Mouse (Mus musculus) lung, adult 18-20 months (tissue): ENCODE measurements at regions not wholly inside any gene's neighbourhood (a gene's known extent, or its start where the extent isn't known, plus 50 kb on each side); places are given as distances from the start of the nearest gene placed in this dataset.
"Not testable (repeated sequence)": the region's sequence is repeated elsewhere in the genome, so short reads cannot be mapped to it uniquely, and the experiment has no call there.

Experiments
- DNase-seq, 2 experiments: peaks; one replicate each; pipeline ENCODE4 v3.0.0; 2022; ENCODE audit warnings: mixed read lengths in 2 of 2

GRCm38 (mm10) chr7:111168546-111169233, 85.9 kb upstream of the Eif4g2 start:
- DNase-seq: not testable (repeated sequence)

GRCm38 (mm10) chr7:111164994-111165393, 82.2 kb upstream of the Eif4g2 start:
- DNase-seq: no peak

GRCm38 (mm10) chr7:111164276-111164675, 81.4 kb upstream of the Eif4g2 start:
- DNase-seq: no peak

GRCm38 (mm10) chr7:111163861-111164260, 81.0 kb upstream of the Eif4g2 start:
- DNase-seq: no peak

- no peak for DNase-seq
These were observed 80.5 kb upstream of the Eif4g2 start for GRCm38 (mm10) chr7:111163321-111163720.

- no peak for DNase-seq
These were observed 76.0 kb upstream of the Eif4g2 start for GRCm38 (mm10) chr7:111158791-111159286.

GRCm38 (mm10) chr7:111157754-111158325, 75.0 kb upstream of the Eif4g2 start:
- no peak for DNase-seq

- peak in 1 of 2 experiments; percentile 34 for DNase-seq
These were observed 74.5 kb upstream of the Eif4g2 start for GRCm38 (mm10) chr7:111157287-111157686.

GRCm38 (mm10) chr7:111156472-111157231, 73.8 kb upstream of the Eif4g2 start:
- DNase-seq: peak; percentile 26 to 47

- DNase-seq: no peak
These were observed 73.2 kb upstream of the Eif4g2 start for GRCm38 (mm10) chr7:111155995-111156394.

GRCm38 (mm10) chr7:111154217-111154616, 71.4 kb upstream of the Eif4g2 start:
- DNase-seq: no peak

- no peak for DNase-seq
These were observed 67.7 kb upstream of the Eif4g2 start for GRCm38 (mm10) chr7:111150540-111150939.

- no peak for DNase-seq
These were observed 67.3 kb upstream of the Eif4g2 start for GRCm38 (mm10) chr7:111150115-111150514.

GRCm38 (mm10) chr7:111147593-111147992, 64.8 kb upstream of the Eif4g2 start:
- no peak for DNase-seq

GRCm38 (mm10) chr7:111146670-111147069, 63.8 kb upstream of the Eif4g2 start:
- DNase-seq: no peak

- peak in 1 of 2 experiments; percentile 44 for DNase-seq
These were observed 61.4 kb upstream of the Eif4g2 start for GRCm38 (mm10) chr7:111144216-111144615.

GRCm38 (mm10) chr7:111141285-111141965, 58.6 kb upstream of the Eif4g2 start:
- no peak for DNase-seq

- no peak for DNase-seq
These were observed 55.2 kb upstream of the Eif4g2 start for GRCm38 (mm10) chr7:111138038-111138437.

- DNase-seq: no peak
These were observed 53.3 kb upstream of the Eif4g2 start for GRCm38 (mm10) chr7:111136066-111136639.

GRCm38 (mm10) chr7:111134496-111134895, 51.7 kb upstream of the Eif4g2 start:
- no peak for DNase-seq
